Mouse (Mus musculus) CH12.LX (cell line): ENCODE measurements around the gene Ctc1. TPM values are rescaled to one million over a fixed set of nuclear protein-coding genes. Genes with fewer than 3 reads are reported as not detected.

Experiments
- DNase-seq: peaks from one replicate; pipeline ENCODE4 v3.0.0-alpha.2; 2013; ENCODE audit errors: extremely low read depth
- H3K27ac ChIP-seq: 2 replicates; pipeline ENCODE4 v1.5.1; 2012; ENCODE audit warnings: low read depth, mild to moderate bottlenecking, control low read depth, moderate library complexity; ENCODE audit not compliant: insufficient read depth
- H3K27me3 ChIP-seq: replicated peaks from 2 replicates; pipeline ENCODE3; 2012; ENCODE audit warnings: inconsistent platforms
- H3K36me3 ChIP-seq, 2 experiments: replicated peaks in 1 of 2; 2 replicates each; pipeline versions ENCODE3 to v1.6.1; 2012; ENCODE audit warnings: inconsistent platforms in 1 of 2, low read length in 1 of 2, mild to moderate bottlenecking in 1 of 2, mixed read lengths in 1 of 2, moderate library complexity in 1 of 2; ENCODE audit not compliant: control insufficient read depth in 1 of 2, insufficient read depth in 1 of 2
- H3K4me1 ChIP-seq, 2 experiments: 2 replicates each; pipeline ENCODE4 v1.6.1; 2012; ENCODE audit warnings: inconsistent platforms in 1 of 2, moderate library complexity in 1 of 2; ENCODE audit not compliant: insufficient read depth in 2 of 2, control insufficient read depth in 1 of 2
- H3K4me2 ChIP-seq: 2 replicates; pipeline ENCODE4 v1.6.1; 2012; ENCODE audit warnings: low read depth, mild to moderate bottlenecking, control low read depth; ENCODE audit not compliant: poor library complexity, insufficient read depth, severe bottlenecking
- H3K4me3 ChIP-seq, 3 experiments: fragments of 150-350 bp in 1 of 3; sonication (generic) in 1 of 3; replicated peaks in 1 of 3; 2 replicates each; pipeline versions ENCODE3 to v1.5.1; 2011 to 2012; ENCODE audit warnings: low read depth in 2 of 3, low read length in 2 of 3, mild to moderate bottlenecking in 2 of 3, moderate library complexity in 2 of 3, control low read depth in 1 of 3, improper control_type of control experiment in 1 of 3, inconsistent platforms in 1 of 3, mixed read lengths in 1 of 3; ENCODE audit not compliant: poor library complexity in 1 of 3
- H3K79me2 ChIP-seq: replicated peaks from 2 replicates; pipeline ENCODE4 v1.6.1; 2012; ENCODE audit warnings: mild to moderate bottlenecking, moderate library complexity; ENCODE audit not compliant: control insufficient read depth, poor library complexity, insufficient read depth, severe bottlenecking; ENCODE audit errors: extremely low read depth
- H3K9ac ChIP-seq: 2 replicates; pipeline ENCODE4 v1.6.1; 2012; ENCODE audit warnings: low read depth, mild to moderate bottlenecking, control low read depth, moderate library complexity; ENCODE audit not compliant: insufficient read depth
- H3K9me3 ChIP-seq: replicated peaks from 2 replicates; pipeline ENCODE3; 2012; ENCODE audit warnings: low read length, inconsistent platforms, mixed read lengths
- BHLHE40 ChIP-seq: IDR thresholded peaks from 2 replicates; pipeline ENCODE4 v1.6.1; 2011; ENCODE audit warnings: mild to moderate bottlenecking, low read depth, low read length, improper control_type of control experiment
- CTCF ChIP-seq, 2 experiments: IDR thresholded peaks in 1 of 2; conservative IDR thresholded peaks in 1 of 2; 2 replicates each; pipeline ENCODE4 v1.5.1; 2011 to 2012; ENCODE audit warnings: low read depth in 2 of 2, low read length in 2 of 2, improper control_type of control experiment in 1 of 2, inconsistent platforms in 1 of 2, mild to moderate bottlenecking in 1 of 2, moderate library complexity in 1 of 2
- E2F4 ChIP-seq: IDR thresholded peaks from 2 replicates; pipeline ENCODE4 v1.6.1; 2011; ENCODE audit warnings: low read depth, low read length, improper control_type of control experiment; ENCODE audit not compliant: insufficient replicate concordance
- ELF1 ChIP-seq: IDR thresholded peaks from 2 replicates; pipeline ENCODE4 v1.6.1; 2014; ENCODE audit warnings: low read depth, mild to moderate bottlenecking, inconsistent platforms, low read length, improper control_type of control experiment
- ETS1 ChIP-seq: conservative IDR thresholded peaks from 2 replicates; pipeline ENCODE4 v1.6.1; 2012; ENCODE audit warnings: low read depth, mild to moderate bottlenecking, inconsistent platforms, low read length, improper control_type of control experiment, moderate library complexity
- GABPA ChIP-seq: IDR thresholded peaks from 2 replicates; pipeline ENCODE4 v1.6.1; 2012; ENCODE audit warnings: low read depth, low read length, improper control_type of control experiment, inconsistent platforms; ENCODE audit not compliant: insufficient replicate concordance
- HCFC1 ChIP-seq: IDR thresholded peaks from 2 replicates; pipeline ENCODE4 v1.6.1; 2012; ENCODE audit warnings: low read depth, mild to moderate bottlenecking, inconsistent platforms, low read length, improper control_type of control experiment
- IRF4 ChIP-seq: IDR thresholded peaks from 2 replicates; pipeline ENCODE4 v1.6.1; 2014; ENCODE audit warnings: low read depth, mild to moderate bottlenecking, inconsistent platforms, low read length, improper control_type of control experiment
- JUN ChIP-seq: IDR thresholded peaks from 2 replicates; pipeline ENCODE4 v1.6.1; 2011; ENCODE audit warnings: low read depth, mild to moderate bottlenecking, low read length, improper control_type of control experiment, moderate library complexity; ENCODE audit not compliant: insufficient read depth
- JUND ChIP-seq: conservative IDR thresholded peaks from 2 replicates; pipeline ENCODE4 v1.6.1; 2011; ENCODE audit warnings: low read depth, low read length, improper control_type of control experiment
- KAT2A ChIP-seq: IDR thresholded peaks from 2 replicates; pipeline ENCODE4 v1.6.1; 2012; ENCODE audit warnings: low read length, improper control_type of control experiment, inconsistent platforms; ENCODE audit not compliant: insufficient replicate concordance
- MAFK ChIP-seq: IDR thresholded peaks from 2 replicates; pipeline ENCODE4 v1.6.1; 2011; ENCODE audit warnings: low read length, improper control_type of control experiment; ENCODE audit not compliant: insufficient replicate concordance
- MXI1 ChIP-seq: IDR thresholded peaks from 2 replicates; pipeline ENCODE4 v1.6.1; 2011; ENCODE audit warnings: mild to moderate bottlenecking, low read depth, low read length, improper control_type of control experiment
- MYC ChIP-seq: IDR thresholded peaks from 2 replicates; pipeline ENCODE4 v1.6.1; 2011; ENCODE audit warnings: low read depth, mild to moderate bottlenecking, improper control_type of control experiment, low read length
- NRF1 ChIP-seq: IDR thresholded peaks from 2 replicates; pipeline ENCODE4 v1.6.1; 2014; ENCODE audit warnings: low read depth, mild to moderate bottlenecking, inconsistent platforms, low read length, improper control_type of control experiment, moderate library complexity
- POLR2A ChIP-seq: IDR thresholded peaks from 2 replicates; pipeline ENCODE4 v1.6.1; 2011; ENCODE audit warnings: low read depth, mild to moderate bottlenecking, improper control_type of control experiment, low read length
- POLR2AphosphoS2 ChIP-seq: IDR thresholded peaks from 2 replicates; pipeline ENCODE4 v1.6.1; 2011; ENCODE audit warnings: low read depth, low read length, improper control_type of control experiment
- RAD21 ChIP-seq: IDR thresholded peaks from 2 replicates; pipeline ENCODE4 v1.6.1; 2011; ENCODE audit warnings: low read depth, mild to moderate bottlenecking, low read length, improper control_type of control experiment, moderate library complexity
- SIN3A ChIP-seq: IDR thresholded peaks from 2 replicates; pipeline ENCODE4 v1.6.1; 2012; ENCODE audit warnings: low read length, improper control_type of control experiment, inconsistent platforms
- TBP ChIP-seq: conservative IDR thresholded peaks from 2 replicates; pipeline ENCODE4 v1.6.1; 2011; ENCODE audit warnings: low read depth, low read length, improper control_type of control experiment
- UBTF ChIP-seq: IDR thresholded peaks from 2 replicates; pipeline ENCODE4 v1.6.1; 2012; ENCODE audit warnings: low read depth, mild to moderate bottlenecking, inconsistent platforms, low read length, improper control_type of control experiment, moderate library complexity
- dilution Hi-C: fragments of 300-500 bp; cut with MboI; formaldehyde crosslinking; loops from 2 replicates; pipeline ENCODE4 v1.14.3; 2020; ENCODE audit warnings: low sequenced_read_pairs; ENCODE audit not compliant: extremely low pct_unique_long_range_greater_than_20kb, extremely low pct_ligation_motif_present
- in situ Hi-C: fragments of 300-500 bp; cut with MboI; formaldehyde crosslinking; loops from 3 replicates; pipeline ENCODE4 v1.14.3; 2019; ENCODE audit warnings: low sequenced_read_pairs, low pct_ligation_motif_present, low pct_unique_long_range_greater_than_20kb, mixed read lengths
- polyA plus RNA-seq: library from polyadenylated mRNA; unstranded; fragments of >175 nt; gene quantifications from 2 replicates; pipeline ENCODE4 v1.2.1, GENCODE M21; 2012; ENCODE audit warnings: low read depth; ENCODE audit not compliant: insufficient read length
- total RNA-seq, 2 experiments: library from RNA; depleted of rRNA; stranded (reverse); fragments of 300-350 nt in 1 of 2; fragments of >200 nt in 1 of 2; gene quantifications; 2 replicates each; pipeline ENCODE4 v1.2.3; 2012 to 2014

The Ctc1 gene
- total and polyA plus RNA-seq, 3 experiments, result 20.5 to 69.8 (median 44.8) TPM

DNA sequence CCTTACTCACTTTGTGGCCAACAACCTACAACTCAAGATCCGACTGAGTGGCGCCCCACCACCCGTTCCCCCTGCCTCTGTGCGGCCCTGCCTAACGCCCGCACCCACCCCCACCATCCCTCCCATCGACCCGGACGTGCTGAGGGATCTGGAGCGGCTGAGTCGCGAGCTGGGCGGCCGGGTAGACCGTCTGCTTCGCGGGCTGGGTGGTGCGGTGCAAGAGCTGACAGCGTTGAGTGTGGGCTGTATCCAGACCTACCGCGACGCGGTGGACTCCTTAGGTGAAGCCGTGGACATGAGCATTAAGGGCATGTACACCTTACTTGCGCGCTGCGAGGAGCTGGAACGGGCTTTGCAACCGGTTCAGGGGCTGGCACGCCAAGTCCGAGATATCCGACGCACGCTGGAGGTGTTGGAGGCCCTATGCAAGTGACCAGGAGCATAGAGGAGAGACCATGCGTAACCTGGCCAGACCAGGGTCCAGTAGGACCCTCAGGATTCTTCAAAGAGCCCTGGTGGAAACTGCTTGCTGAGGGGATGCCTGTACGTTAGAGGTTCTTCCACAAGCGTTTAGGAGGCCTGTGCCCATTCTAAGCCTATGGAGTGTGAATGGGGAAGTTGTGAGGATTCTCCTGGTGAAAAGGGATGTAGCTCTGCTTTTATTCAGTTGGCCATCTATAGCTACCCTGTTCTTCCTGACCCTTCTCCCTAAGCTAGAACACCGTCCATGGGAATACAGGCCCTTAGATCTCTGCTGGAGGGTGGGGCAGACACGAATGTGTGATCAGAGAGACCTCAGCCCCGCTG is 44.9 kb downstream of the Ctc1 start (continued):
- no peak for TF ChIP-seq MAFK
- no peak for TF ChIP-seq JUND
- TF ChIP-seq GABPA, result no peak

- Histone ChIP-seq H3K4me1 (peaks cover 4 to 35% of the 10 kb centered on the region in 2 experiments), H3K4me3 (peak overlapping the region in 2 of 3 experiments; percentile 77 to 87), H3K27me3 (peaks cover 3% of the 10 kb centered on the region), H3K79me2 (no peaks in the 10 kb centered on the region; the same call in none of the 2 replicates), H3K4me2 (peak overlapping the region; percentile 64), H3K27ac (no peak overlapping the region), H3K9me3 (no peaks in the 10 kb centered on the region), H3K36me3 (peaks cover 0 to 3% of the 10 kb centered on the region in 2 experiments), H3K9ac (peak overlapping the region; percentile 92)
- in situ Hi-C loops (loop anchor here (5.0 kb wide), 1 partner anchor 56 kb away; no protein-coding TSS in a partner anchor), dilution Hi-C loops (no loop called here)
- DNase-seq, result no peak
- no peak for TF ChIP-seq CTCF (conservative IDR thresholded peaks at IDR 0.05 in 1 of 2, IDR thresholded peaks at IDR 0.05 in 1 of 2; ENCODE audit: low read depth in 2 of 2, low read length in 2 of 2)
- TF ChIP-seq SIN3A, result 0 out of 2 replicates have a peak, but pooled peaks have one; percentile 31
- TF ChIP-seq, all 38 proteins: peak for 1
Observed at GRCm38 (mm10) chr11:69061255-69061912, 45.7 kb downstream of the Ctc1 start.

- Histone ChIP-seq H3K9me3 (no peaks in the 10 kb centered on the region), H3K36me3 (no peaks in the 10 kb centered on the region), H3K4me3 (peak overlapping the region; percentile 51 to 77 (median 63)), H3K79me2 (no peaks in the 10 kb centered on the region; the same call in none of the 2 replicates), H3K27me3 (peaks cover 3% of the 10 kb centered on the region), H3K27ac (peak overlapping the region; percentile 71), H3K4me2 (no peak overlapping the region), H3K4me1 (peaks cover 7 to 42% of the 10 kb centered on the region in 2 experiments), H3K9ac (peak overlapping the region; percentile 44; the same call in 1 of the 2 replicates)
- dilution Hi-C loops (no loop called here), in situ Hi-C loops (loop anchor here (5.0 kb wide), 1 partner anchor 55 kb away; no protein-coding TSS in a partner anchor)
- TF ChIP-seq KAT2A, result peak; percentile 81; the same call in 1 of the 2 replicates
- TF ChIP-seq E2F4, result peak; percentile 84; the same call in 1 of the 2 replicates
- 0 out of 2 replicates have a peak, but pooled peaks have one; percentile 40 for TF ChIP-seq ETS1
- TF ChIP-seq ELF1, result peak; percentile 95
- TF ChIP-seq SIN3A, result peak; percentile 63
- TF ChIP-seq POLR2AphosphoS2, result no peak
- TF ChIP-seq BHLHE40, result peak; percentile 92
- 0 out of 2 replicates have a peak, but pooled peaks have one; percentile 36 for TF ChIP-seq POLR2A
- TF ChIP-seq NRF1, result peak; percentile 65; the same call in 1 of the 2 replicates
- 0 out of 2 replicates have a peak, but pooled peaks have one; percentile 7 for TF ChIP-seq IRF4
- TF ChIP-seq MXI1, result 0 out of 2 replicates have a peak, but pooled peaks have one; percentile 18
- no peak for TF ChIP-seq MYC
- no peak for TF ChIP-seq RAD21
- TF ChIP-seq TBP, result peak; percentile 99
- peak; percentile 97 for TF ChIP-seq MAFK
- no peak for TF ChIP-seq UBTF
- no peak for TF ChIP-seq CTCF (conservative IDR thresholded peaks at IDR 0.05 in 1 of 2, IDR thresholded peaks at IDR 0.05 in 1 of 2; ENCODE audit: low read depth in 2 of 2, low read length in 2 of 2)
- no peak for TF ChIP-seq GABPA
- TF ChIP-seq JUN, result 0 out of 2 replicates have a peak, but pooled peaks have one; percentile 5
- peak; percentile 44; the same call in 1 of the 2 replicates for TF ChIP-seq HCFC1
- peak; percentile 77 for DNase-seq
Observed at GRCm38 (mm10) chr11:69062194-69062760, 46.6 kb downstream of the Ctc1 start.
